Mouse (Mus musculus) cortical plate, adult 2 months (tissue): ENCODE measurements around the gene H2-Q1.
"Not testable (repeated sequence)": the region's sequence is repeated elsewhere in the genome, so short reads cannot be mapped to it uniquely, and the experiment has no call there.

Experiments
- CTCF ChIP-seq: fragments of 200-500 bp; IDR thresholded peaks from 2 replicates; pipeline ENCODE4 v1.5.1; 2011; ENCODE audit warnings: mild to moderate bottlenecking, control low read depth, low read length; ENCODE audit not compliant: insufficient read depth; ENCODE audit errors: extremely low read depth
- POLR2A ChIP-seq: fragments of 200-500 bp; IDR thresholded peaks from 2 replicates; pipeline ENCODE4 v1.6.1; 2011; ENCODE audit warnings: mild to moderate bottlenecking, low read length, control low read depth; ENCODE audit not compliant: insufficient read depth; ENCODE audit errors: extremely low read depth

DNA sequence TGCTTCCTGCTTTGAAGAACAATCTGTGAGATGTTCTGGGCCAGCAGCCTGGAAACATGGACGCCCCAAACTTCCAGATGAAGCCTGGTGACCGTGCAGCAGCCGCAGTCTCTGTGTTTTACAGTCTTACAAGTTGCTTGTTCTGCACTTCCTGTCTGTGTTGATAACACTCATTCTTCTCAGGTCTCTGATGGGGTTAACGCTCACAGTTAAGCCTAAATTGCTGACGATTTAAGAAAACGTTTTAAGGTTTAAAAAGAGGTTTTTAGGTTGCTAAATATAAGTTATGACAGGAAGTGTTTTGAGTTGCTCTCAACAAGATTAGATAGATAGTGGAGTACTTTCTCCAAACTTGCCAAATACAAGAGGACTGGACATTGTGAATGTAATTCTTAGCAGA is 33.1 kb downstream of the H2-Q1 start:
- TF ChIP-seq POLR2A, CTCF: not testable (repeated sequence)
